Mouse (Mus musculus): ENCODE data around the gene Mfrp. TPM values are rescaled to one million over a fixed set of nuclear protein-coding genes. Genes with fewer than 3 reads are reported as not detected.

Mfrp gene
- polyA plus RNA-seq (2017; shearing (Covaris generic)), result not detected

- no peak for ATAC-seq
Measured at GRCm38 (mm10) chr9:44101490-44101889, at the start of gene Mfrp. Mfrp (plus strand) TSS chr9:44101729.

GRCm38 (mm10) chr9:44052855-44053254 lies 48.7 kb upstream of the Mfrp start:
- no peak for ATAC-seq

GRCm38 (mm10) chr9:44053936-44054335 lies 47.6 kb upstream of the Mfrp start:
- no peak for ATAC-seq

- ATAC-seq, result no peak
Measured at GRCm38 (mm10) chr9:44058606-44059005, 42.9 kb upstream of the Mfrp start.

- no peak for ATAC-seq
Measured at GRCm38 (mm10) chr9:44065177-44065576, 36.4 kb upstream of the Mfrp start.

- ATAC-seq, result peak; percentile 99
Measured at GRCm38 (mm10) chr9:44066785-44067225, 34.7 kb upstream of the Mfrp start, which contains the start of gene Usp2. Usp2 (plus strand) TSS chr9:44067021.

- ATAC-seq, result peak; percentile 20
Measured at GRCm38 (mm10) chr9:44067241-44067959, 34.1 kb upstream of the Mfrp start.

GRCm38 (mm10) chr9:44067960-44068330 lies 33.6 kb upstream of the Mfrp start:
- no peak for ATAC-seq

GRCm38 (mm10) chr9:44069252-44069651 lies 32.3 kb upstream of the Mfrp start:
- ATAC-seq, result no peak

GRCm38 (mm10) chr9:44070113-44070843 lies 31.3 kb upstream of the Mfrp start:
- no peak for ATAC-seq

GRCm38 (mm10) chr9:44070844-44071231 lies 30.7 kb upstream of the Mfrp start:
- ATAC-seq, result no peak

- no peak for ATAC-seq
Measured at GRCm38 (mm10) chr9:44071914-44072598, 29.5 kb upstream of the Mfrp start.

GRCm38 (mm10) chr9:44072599-44072915 lies 29.0 kb upstream of the Mfrp start:
- no peak for ATAC-seq

GRCm38 (mm10) chr9:44073115-44073514 lies 28.4 kb upstream of the Mfrp start:
- no peak for ATAC-seq

GRCm38 (mm10) chr9:44074395-44075275 lies 26.9 kb upstream of the Mfrp start:
- no peak for ATAC-seq

- no peak for ATAC-seq
Measured at GRCm38 (mm10) chr9:44075276-44075995, 26.1 kb upstream of the Mfrp start.

- no peak for ATAC-seq
Measured at GRCm38 (mm10) chr9:44075996-44076763, 25.3 kb upstream of the Mfrp start.

- ATAC-seq, result no peak
Measured at GRCm38 (mm10) chr9:44076764-44077120, 24.8 kb upstream of the Mfrp start.

GRCm38 (mm10) chr9:44077266-44077910 lies 24.1 kb upstream of the Mfrp start:
- no peak for ATAC-seq

- ATAC-seq, result no peak
Measured at GRCm38 (mm10) chr9:44078136-44078797, 23.3 kb upstream of the Mfrp start.

All from activated CD4-positive, CD25-positive, alpha-beta regulatory T cell, adult 4 months (primary cell).